Mouse (Mus musculus) liver, embryonic 16.5 days (tissue): Measurements from ENCODE around the gene Slc2a4. TPM values are rescaled to one million over a fixed set of nuclear protein-coding genes. Genes with fewer than 3 reads are reported as not detected.

Source experiments
- ATAC-seq: fragments of 200-750 bp; cut with Nextera tagmentation; 2 replicates; pipeline ENCODE4 v1.8.0; 2017; ENCODE audit warnings: low read depth, mild to moderate bottlenecking, moderate number of reproducible peaks, moderate library complexity
- H3K27ac ChIP-seq: fragments of 300-500 bp; sonication (generic); 2 replicates; pipeline ENCODE4 v1.5.1; 2014; ENCODE audit warnings: mild to moderate bottlenecking, low read length
- H3K27me3 ChIP-seq: fragments of 300-500 bp; sonication (generic); 2 replicates; pipeline ENCODE4 v1.6.1; 2014; ENCODE audit warnings: low read depth, low read length, mixed read lengths; ENCODE audit not compliant: control insufficient read depth, insufficient read depth
- H3K36me3 ChIP-seq: fragments of 300-500 bp; sonication (generic); 2 replicates; pipeline ENCODE4 v1.6.1; 2014; ENCODE audit warnings: mild to moderate bottlenecking; ENCODE audit not compliant: control insufficient read depth, insufficient read depth
- H3K4me1 ChIP-seq: fragments of 300-500 bp; sonication (generic); 2 replicates; pipeline ENCODE4 v1.6.1; 2014; ENCODE audit warnings: low read depth, low read length, mixed read lengths; ENCODE audit not compliant: control insufficient read depth
- H3K4me2 ChIP-seq: fragments of 300-500 bp; sonication (generic); 2 replicates; pipeline ENCODE4 v1.6.1; 2014; ENCODE audit warnings: low read depth, low read length, mixed read lengths
- H3K4me3 ChIP-seq: fragments of 300-500 bp; sonication (generic); 2 replicates; pipeline ENCODE4 v1.5.1; 2014; ENCODE audit warnings: low read depth, mild to moderate bottlenecking, low read length
- H3K9ac ChIP-seq: fragments of 300-500 bp; sonication (generic); 2 replicates; pipeline ENCODE4 v1.6.1; 2014; ENCODE audit warnings: low read depth, low read length
- H3K9me3 ChIP-seq: fragments of 300-500 bp; sonication (generic); replicated peaks from 2 replicates; pipeline ENCODE4 v1.6.1; 2016; ENCODE audit warnings: low read length; ENCODE audit not compliant: control insufficient read depth
- WGBS: fragments of 180-500 bp; shearing (Covaris S2); extraction: QIAGEN DNeasy Blood & Tissue Kit; methylation state at CpG from one replicate; pipeline ENCODE4 v1.1.7; 2014; ENCODE audit not compliant: insufficient replicate concordance; 5-methylcytosine and 5-hydroxymethylcytosine counted together
- polyA plus RNA-seq: library from polyadenylated mRNA; unstranded; fragments of >200 nt; fragmentation: Nextera tagmentation; extraction: Ambion mirVana; gene quantifications from 2 replicates; pipeline ENCODE4 v1.2.1, GENCODE M21; 2015

The Slc2a4 gene
- polyA plus RNA-seq, 1 experiment from 2014 or later = 22.6 TPM

- peak within 1 kb of the TSS; percentile 97 for H3K4me2 ChIP-seq
- H3K9me3 ChIP-seq = no peaks in the 10 kb centered on the region
- H3K4me3 ChIP-seq = peak within 1 kb of the TSS; percentile 79
- H3K36me3 ChIP-seq = peaks cover 33% of the 10 kb centered on the region
- H3K4me1 ChIP-seq = peaks cover 24% of the 10 kb centered on the region
- peak within 1 kb of the TSS; percentile 88 for H3K9ac ChIP-seq
- H3K27ac ChIP-seq = peak within 1 kb of the TSS; percentile 99
- under 1% methylated on average over 40 of the region's 40 CpGs for WGBS
- H3K27me3 ChIP-seq = no peaks in the 10 kb centered on the region
- ATAC-seq = peak; percentile 72
These were observed 43.1 kb upstream of the Slc2a4 start, which contains the start of gene Gabarap for GRCm38 (mm10) chr11:69990850-69991691. Gene Gabarap (plus strand): TSS chr11:69991143.

- H3K4me3 ChIP-seq = no peak overlapping the region
- no peak for ATAC-seq
- no peaks in the 10 kb centered on the region for H3K27me3 ChIP-seq
- no peaks in the 10 kb centered on the region for H3K9me3 ChIP-seq
- 89% methylated on average over 8 of the region's 8 CpGs for WGBS
- peak overlapping the region; percentile 99 for H3K27ac ChIP-seq
- no peak overlapping the region for H3K9ac ChIP-seq
- no peak overlapping the region for H3K4me2 ChIP-seq
- H3K4me1 ChIP-seq = peaks cover 24% of the 10 kb centered on the region
- peaks cover 39% of the 10 kb centered on the region for H3K36me3 ChIP-seq
These were observed 42.0 kb upstream of the Slc2a4 start for GRCm38 (mm10) chr11:69989949-69990348.

GRCm38 (mm10) chr11:69984431-69984830 lies 36.4 kb upstream of the Slc2a4 start:
- peaks cover 34% of the 10 kb centered on the region for H3K36me3 ChIP-seq
- ATAC-seq = no peak
- H3K4me3 ChIP-seq = no peak overlapping the region
- no peaks in the 10 kb centered on the region for H3K9me3 ChIP-seq
- H3K27ac ChIP-seq = no peak overlapping the region
- H3K27me3 ChIP-seq = no peaks in the 10 kb centered on the region
- no peak overlapping the region for H3K4me2 ChIP-seq
- H3K4me1 ChIP-seq = peaks cover 20% of the 10 kb centered on the region
- 80% methylated on average over 8 of the region's 8 CpGs for WGBS
- no peak overlapping the region for H3K9ac ChIP-seq

- Histone ChIP-seq H3K9me3 (no peaks in the 10 kb centered on the region), H3K9ac (no peak overlapping the region), H3K27ac (no peak overlapping the region), H3K4me2 (peak overlapping the region; percentile 87; the same call in 1 of the 2 replicates), H3K4me3 (no peak overlapping the region), H3K4me1 (peaks cover 25% of the 10 kb centered on the region), H3K36me3 (peaks cover 25% of the 10 kb centered on the region), H3K27me3 (no peaks in the 10 kb centered on the region)
- WGBS = 68% methylated on average over 4 of the region's 4 CpGs
- no peak for ATAC-seq
These were observed 35.4 kb upstream of the Slc2a4 start for GRCm38 (mm10) chr11:69983377-69983776.

GRCm38 (mm10) chr11:69982877-69983276 lies 34.9 kb upstream of the Slc2a4 start:
- peaks cover 25% of the 10 kb centered on the region for H3K4me1 ChIP-seq
- H3K4me3 ChIP-seq = peak overlapping the region; percentile 81
- H3K9ac ChIP-seq = peak overlapping the region; percentile 96
- no peaks in the 10 kb centered on the region for H3K27me3 ChIP-seq
- H3K9me3 ChIP-seq = no peaks in the 10 kb centered on the region
- peaks cover 26% of the 10 kb centered on the region for H3K36me3 ChIP-seq
- WGBS = 32% methylated on average over 5 of the region's 5 CpGs
- ATAC-seq = no peak
- H3K4me2 ChIP-seq = peak overlapping the region; percentile 87
- H3K27ac ChIP-seq = peak overlapping the region; percentile 8; the same call in 1 of the 2 replicates

GRCm38 (mm10) chr11:69982225-69982624 lies 34.2 kb upstream of the Slc2a4 start, which contains the start of gene Elp5:
Gene Elp5 (minus strand): TSS chr11:69982517.
- 44% methylated on average over 8 of the region's 8 CpGs for WGBS
- Histone ChIP-seq H3K27ac (peak within 1 kb of the TSS; percentile 97), H3K9ac (peak within 1 kb of the TSS; percentile 96), H3K4me1 (peaks cover 25% of the 10 kb centered on the region), H3K4me2 (peak within 1 kb of the TSS; percentile 87), H3K9me3 (no peaks in the 10 kb centered on the region), H3K36me3 (peaks cover 21% of the 10 kb centered on the region), H3K27me3 (no peaks in the 10 kb centered on the region), H3K4me3 (peak within 1 kb of the TSS; percentile 81)
- no peak for ATAC-seq

- peaks cover 25% of the 10 kb centered on the region for H3K4me1 ChIP-seq
- no peaks in the 10 kb centered on the region for H3K9me3 ChIP-seq
- peak within 1 kb of the TSS; percentile 81 for H3K4me3 ChIP-seq
- peaks cover 18% of the 10 kb centered on the region for H3K36me3 ChIP-seq
- H3K9ac ChIP-seq = peak within 1 kb of the TSS; percentile 96
- ATAC-seq = peak; percentile 0; the same call in 1 of the 2 replicates
- peak within 1 kb of the TSS; percentile 97 for H3K27ac ChIP-seq
- no peaks in the 10 kb centered on the region for H3K27me3 ChIP-seq
- under 1% methylated on average over 42 of the region's 43 CpGs for WGBS
- H3K4me2 ChIP-seq = peak within 1 kb of the TSS; percentile 87
These were observed 33.3 kb upstream of the Slc2a4 start, which contains the start of gene Ctdnep1 for GRCm38 (mm10) chr11:69981141-69981762. Gene Ctdnep1 (plus strand): TSS chr11:69981156.

GRCm38 (mm10) chr11:69980196-69981140 lies 32.5 kb upstream of the Slc2a4 start:
- peak overlapping the region; percentile 96 for H3K9ac ChIP-seq
- 0% methylated on average over 49 of the region's 60 CpGs for WGBS
- no peaks in the 10 kb centered on the region for H3K9me3 ChIP-seq
- H3K27me3 ChIP-seq = no peaks in the 10 kb centered on the region
- peaks cover 25% of the 10 kb centered on the region for H3K4me1 ChIP-seq
- H3K36me3 ChIP-seq = peaks cover 16% of the 10 kb centered on the region
- H3K27ac ChIP-seq = peak overlapping the region; percentile 97
- H3K4me3 ChIP-seq = peak overlapping the region; percentile 81
- ATAC-seq = peak; percentile 91
- peak overlapping the region; percentile 87 for H3K4me2 ChIP-seq
